Mouse (Mus musculus) megakaryocyte, adult 5-6 weeks (primary cell): ENCODE results near the gene Olfr159. TPM values are rescaled to one million over a fixed set of nuclear protein-coding genes. Genes with fewer than 3 reads are reported as not detected.

Experiments used
- ATAC-seq: 2 replicates; pipeline ENCODE4 v1.8.0; 2016; ENCODE audit warnings: mild to moderate bottlenecking, inconsistent platforms; ENCODE audit not compliant: poor library complexity, severe bottlenecking
- total RNA-seq, 2 experiments: library from RNA; stranded (forward) in 1 of 2; stranded (reverse) in 1 of 2; fragments of 153-499, 151-499 nt in 1 of 2; fragments of 221-1000, 200-1000 nt in 1 of 2; gene quantifications; 2 replicates each; pipeline versions ENCODE4 v1.2.3 to v1.2.4; 2015 to 2017

Gene Olfr159
- total RNA-seq, 2 experiments from 2014 or later = not detected

- ATAC-seq = no peak
These were observed 40.8 kb downstream of the Olfr159 start, which contains the start of gene Spaar for GRCm38 (mm10) chr4:43729794-43730550. Gene Spaar (plus strand): TSS chr4:43730034.

- ATAC-seq = no peak
These were observed 41.7 kb downstream of the Olfr159 start for GRCm38 (mm10) chr4:43729126-43729525.

GRCm38 (mm10) chr4:43728576-43728954 lies 42.2 kb downstream of the Olfr159 start:
- ATAC-seq = no peak

- ATAC-seq = no peak
These were observed 42.9 kb downstream of the Olfr159 start for GRCm38 (mm10) chr4:43727718-43728575.

GRCm38 (mm10) chr4:43726995-43727394 lies 43.8 kb downstream of the Olfr159 start, which contains the start of gene Hrct1:
Gene Hrct1 (plus strand): TSS chr4:43727188.
- no peak for ATAC-seq

- ATAC-seq = no peak
These were observed 44.4 kb downstream of the Olfr159 start for GRCm38 (mm10) chr4:43726228-43726993.

GRCm38 (mm10) chr4:43724764-43725163 lies 46.0 kb downstream of the Olfr159 start:
- no peak for ATAC-seq

- ATAC-seq = no peak
These were observed 48.6 kb downstream of the Olfr159 start for GRCm38 (mm10) chr4:43722191-43722590.

GRCm38 (mm10) chr4:43720491-43721228 lies 50.1 kb downstream of the Olfr159 start:
- no peak for ATAC-seq

Other genes starting within 250 kb of the Olfr159 start
- gene Tpm2, start 247.2 kb downstream of the Olfr159 start, total RNA-seq (2015) = 0.11 TPM in 1 of 2 replicates, not detected in the other
- 0.11 and 0.33 TPM in 2 replicates for gene Tpm2, start 247.2 kb downstream of the Olfr159 start, total RNA-seq (2017)
- gene Creb3, start 208.7 kb downstream of the Olfr159 start, total RNA-seq (2015) = 29.4 and 33.0 TPM in 2 replicates
- 84.6 and 101 TPM in 2 replicates for gene Creb3, start 208.7 kb downstream of the Olfr159 start, total RNA-seq (2017)
- 226 and 299 TPM in 2 replicates for gene Tln1, start 208.3 kb downstream of the Olfr159 start, total RNA-seq (2015)
- gene Tln1, start 208.3 kb downstream of the Olfr159 start, total RNA-seq (2017) = 408 and 426 TPM in 2 replicates
- gene Rgp1, start 192.3 kb downstream of the Olfr159 start, total RNA-seq (2015) = 18.6 and 20.8 TPM in 2 replicates
- 8.2 and 24.7 TPM in 2 replicates for gene Rgp1, start 192.3 kb downstream of the Olfr159 start, total RNA-seq (2017)
- 8.4 and 8.5 TPM in 2 replicates for gene Gba2, start 192.1 kb downstream of the Olfr159 start, total RNA-seq (2015)
- 9.5 and 9.8 TPM in 2 replicates for gene Gba2, start 192.1 kb downstream of the Olfr159 start, total RNA-seq (2017)
- not detected in 2 replicates for gene Msmp, start 186.5 kb downstream of the Olfr159 start, total RNA-seq (2015)
- not detected in 2 replicates for gene Msmp, start 186.5 kb downstream of the Olfr159 start, total RNA-seq (2017)
- 0.29 and 1.7 TPM in 2 replicates for gene Npr2, start 139.1 kb downstream of the Olfr159 start, total RNA-seq (2015)
- gene Npr2, start 139.1 kb downstream of the Olfr159 start, total RNA-seq (2017) = 0.33 and 1.3 TPM in 2 replicates
- gene Spag8, start 117.4 kb downstream of the Olfr159 start, total RNA-seq (2015) = not detected in 2 replicates
- gene Spag8, start 117.4 kb downstream of the Olfr159 start, total RNA-seq (2017) = not detected in 2 replicates
- 23.8 and 24.3 TPM in 2 replicates for gene Hint2, start 114.5 kb downstream of the Olfr159 start, total RNA-seq (2015)
- 24.6 and 27.9 TPM in 2 replicates for gene Hint2, start 114.5 kb downstream of the Olfr159 start, total RNA-seq (2017)
- gene Tmem8b, start 102.0 kb downstream of the Olfr159 start, total RNA-seq (2015) = 0.27 and 0.42 TPM in 2 replicates
- 0.04 and 0.16 TPM in 2 replicates for gene Tmem8b, start 102.0 kb downstream of the Olfr159 start, total RNA-seq (2017)
- 0.11 TPM in 1 of 2 replicates, not detected in the other for gene Fam221b, start 101.9 kb downstream of the Olfr159 start, total RNA-seq (2015)
- 0.20 and 0.33 TPM in 2 replicates for gene Fam221b, start 101.9 kb downstream of the Olfr159 start, total RNA-seq (2017)
- not detected in 2 replicates for gene Olfr70, start 70.2 kb downstream of the Olfr159 start, total RNA-seq (2015)
- not detected in 2 replicates for gene Olfr70, start 70.2 kb downstream of the Olfr159 start, total RNA-seq (2017)
- gene Olfr71, start 60.8 kb downstream of the Olfr159 start, total RNA-seq (2015) = not detected in 2 replicates
- gene Olfr71, start 60.8 kb downstream of the Olfr159 start, total RNA-seq (2017) = not detected in 2 replicates
- not detected in 2 replicates for gene Hrct1, start 43.8 kb downstream of the Olfr159 start, total RNA-seq (2015)
- gene Hrct1, start 43.8 kb downstream of the Olfr159 start, total RNA-seq (2017) = not detected in 2 replicates
- gene Spaar, start 41.0 kb downstream of the Olfr159 start, total RNA-seq (2015) = not detected in 2 replicates
- gene Spaar, start 41.0 kb downstream of the Olfr159 start, total RNA-seq (2017) = not detected in 2 replicates
- gene Olfr156, start 52.9 kb upstream of the Olfr159 start, total RNA-seq (2015) = not detected in 2 replicates
- not detected in 2 replicates for gene Olfr156, start 52.9 kb upstream of the Olfr159 start, total RNA-seq (2017)
- not detected in 2 replicates for gene Olfr157, start 69.2 kb upstream of the Olfr159 start, total RNA-seq (2015)
- gene Olfr157, start 69.2 kb upstream of the Olfr159 start, total RNA-seq (2017) = not detected in 2 replicates
- gene Olfr155, start 80.6 kb upstream of the Olfr159 start, total RNA-seq (2015) = not detected in 2 replicates
- not detected in 2 replicates for gene Olfr155, start 80.6 kb upstream of the Olfr159 start, total RNA-seq (2017)
- gene Reck, start 104.5 kb upstream of the Olfr159 start, total RNA-seq (2015) = 2.2 and 6.8 TPM in 2 replicates
- 1.2 and 10.2 TPM in 2 replicates for gene Reck, start 104.5 kb upstream of the Olfr159 start, total RNA-seq (2017)
- gene Glipr2, start 186.4 kb upstream of the Olfr159 start, total RNA-seq (2015) = 147 and 149 TPM in 2 replicates
- 224 and 228 TPM in 2 replicates for gene Glipr2, start 186.4 kb upstream of the Olfr159 start, total RNA-seq (2017)
- gene Ccin, start 212.5 kb upstream of the Olfr159 start, total RNA-seq (2015) = 0.09 TPM in 1 of 2 replicates, not detected in the other
- 0.26 and 0.37 TPM in 2 replicates for gene Ccin, start 212.5 kb upstream of the Olfr159 start, total RNA-seq (2017)
- 387 and 421 TPM in 2 replicates for gene Clta, start 233.4 kb upstream of the Olfr159 start, total RNA-seq (2015)
- 615 and 637 TPM in 2 replicates for gene Clta, start 233.4 kb upstream of the Olfr159 start, total RNA-seq (2017)